Mouse (Mus musculus): ENCODE measurements around the gene Ncl.

DNA sequence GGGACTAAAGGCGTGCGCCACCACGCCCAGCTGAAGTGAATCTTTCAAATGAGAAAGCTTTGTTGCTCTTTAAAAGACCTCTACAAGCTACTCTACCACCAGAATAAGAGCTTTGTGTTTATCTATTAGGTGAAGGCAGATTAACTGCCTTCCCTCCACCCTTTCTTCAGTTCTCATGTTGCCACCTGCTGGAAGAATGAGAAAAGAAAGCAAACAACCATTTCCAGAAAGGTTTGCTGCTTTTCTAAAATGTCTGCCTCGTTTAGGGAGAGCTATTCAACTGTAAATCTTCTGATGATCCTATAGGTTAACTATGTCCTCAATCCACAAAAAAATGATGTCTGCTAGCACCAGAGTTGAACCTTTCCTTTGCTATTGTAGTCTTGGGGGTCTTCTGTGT lies 10.4 kb downstream of the Ncl start:
- no peak for TF ChIP-seq GATA1 (IDR thresholded peaks at IDR 0.05; ENCODE audit: borderline replicate concordance, low read length)
- no peak for TF ChIP-seq FLI1 (IDR thresholded peaks at IDR 0.05; ENCODE audit: low read length)
